Mouse (Mus musculus) heart, embryonic 12.5 days (tissue): ENCODE results near the gene Gm49673. TPM values are rescaled to one million over a fixed set of nuclear protein-coding genes. Genes with fewer than 3 reads are reported as not detected.
A peak's percentile ranks its signal among the peaks of the same experiment; 100 is the strongest.
"Not testable (repeated sequence)": the region's sequence is repeated elsewhere in the genome, so short reads cannot be mapped to it uniquely, and the experiment has no call there.

Experiments used
- ATAC-seq: fragments of 200-750 bp; cut with Nextera tagmentation; 2 replicates; pipeline ENCODE4 v1.8.0; 2017; ENCODE audit warnings: moderate TSS enrichment, moderate library complexity; ENCODE audit not compliant: insufficient number of reproducible peaks, low FRiP score
- H3K27ac ChIP-seq: fragments of 300-500 bp; sonication (generic); 2 replicates; pipeline ENCODE4 v1.5.1; 2016; ENCODE audit warnings: mild to moderate bottlenecking, moderate library complexity; ENCODE audit not compliant: poor library complexity, severe bottlenecking
- H3K27me3 ChIP-seq: fragments of 300-500 bp; sonication (generic); replicated peaks from 2 replicates; pipeline ENCODE4 v1.6.1; 2016; ENCODE audit warnings: mild to moderate bottlenecking, moderate library complexity
- H3K36me3 ChIP-seq: fragments of 300-500 bp; sonication (generic); 2 replicates; pipeline ENCODE4 v1.6.1; 2016; ENCODE audit warnings: mild to moderate bottlenecking, moderate library complexity
- H3K4me1 ChIP-seq: fragments of 300-500 bp; sonication (generic); replicated peaks from 2 replicates; pipeline ENCODE4 v1.6.1; 2016; ENCODE audit warnings: mild to moderate bottlenecking
- H3K4me2 ChIP-seq: fragments of 300-500 bp; sonication (generic); 2 replicates; pipeline ENCODE4 v1.6.1; 2016; ENCODE audit warnings: mild to moderate bottlenecking, moderate library complexity
- H3K4me3 ChIP-seq: fragments of 300-500 bp; sonication (generic); 2 replicates; pipeline ENCODE4 v1.5.1; 2016; ENCODE audit warnings: mild to moderate bottlenecking
- H3K9ac ChIP-seq: fragments of 300-500 bp; sonication (generic); 2 replicates; pipeline ENCODE4 v1.6.1; 2016; ENCODE audit warnings: mild to moderate bottlenecking, moderate library complexity
- H3K9me3 ChIP-seq: fragments of 300-500 bp; sonication (generic); replicated peaks from 2 replicates; pipeline ENCODE4 v1.6.1; 2016; ENCODE audit warnings: mild to moderate bottlenecking, moderate library complexity
- WGBS: fragments of 180-500 bp; shearing (Covaris S2); methylation state at CpG from one replicate; pipeline ENCODE4 v1.1.7; 2016; 5-methylcytosine and 5-hydroxymethylcytosine counted together
- polyA plus RNA-seq: library from polyadenylated mRNA; unstranded; fragments of >200 nt; fragmentation: Nextera tagmentation; extraction: Ambion mirVana; gene quantifications from 2 replicates; pipeline ENCODE4 v1.2.1, GENCODE M21; 2016

The Gm49673 gene
- polyA plus RNA-seq, 1 experiment from 2014 or later = not detected

- 51% methylated on average over 4 of the region's 18 CpGs for WGBS
- H3K27me3 ChIP-seq, H3K9ac ChIP-seq, H3K4me3 ChIP-seq, H3K9me3 ChIP-seq, H3K4me1 ChIP-seq, H3K27ac ChIP-seq, H3K4me2 ChIP-seq, H3K36me3 ChIP-seq, ATAC-seq: not testable (repeated sequence)
Measured at GRCm38 (mm10) chr17:8092537-8093526, 54.8 kb downstream of the Gm49673 start.

GRCm38 (mm10) chr17:8091320-8091719 is 56.3 kb downstream of the Gm49673 start:
- H3K9ac ChIP-seq, H3K4me3 ChIP-seq, ATAC-seq, H3K4me1 ChIP-seq, H3K4me2 ChIP-seq, H3K9me3 ChIP-seq, H3K36me3 ChIP-seq, H3K27ac ChIP-seq, H3K27me3 ChIP-seq: not testable (repeated sequence)
- 88% methylated on average over 14 of the region's 14 CpGs for WGBS

GRCm38 (mm10) chr17:8069847-8070246 is 77.7 kb downstream of the Gm49673 start:
- WGBS = 74% methylated on average over 2 of the region's 2 CpGs
- H3K27me3 ChIP-seq, H3K27ac ChIP-seq, ATAC-seq, H3K4me2 ChIP-seq, H3K4me3 ChIP-seq, H3K4me1 ChIP-seq, H3K9ac ChIP-seq, H3K9me3 ChIP-seq, H3K36me3 ChIP-seq: not testable (repeated sequence)

- H3K27ac ChIP-seq, H3K4me2 ChIP-seq, H3K9ac ChIP-seq, H3K4me3 ChIP-seq, H3K9me3 ChIP-seq, ATAC-seq, H3K27me3 ChIP-seq, H3K4me1 ChIP-seq, H3K36me3 ChIP-seq: not testable (repeated sequence)
- 77% methylated on average over 2 of the region's 3 CpGs for WGBS
Measured at GRCm38 (mm10) chr17:8056637-8057138, 90.9 kb downstream of the Gm49673 start.

- not testable (repeated sequence) for H3K9me3 ChIP-seq
Measured at GRCm38 (mm10) chr17:8055919-8056589, 91.5 kb downstream of the Gm49673 start.

GRCm38 (mm10) chr17:8051247-8051646 is 96.3 kb downstream of the Gm49673 start:
- H3K4me2 ChIP-seq, ATAC-seq: not testable (repeated sequence)

More at GRCm38 (mm10) chr17:8055919-8056589, 91.5 kb downstream of the Gm49673 start:
- not testable (repeated sequence) for ATAC-seq, H3K4me2 ChIP-seq, H3K4me3 ChIP-seq, H3K27ac ChIP-seq, H3K4me1 ChIP-seq, H3K27me3 ChIP-seq, H3K9ac ChIP-seq, H3K36me3 ChIP-seq
- 82% methylated on average over 5 of the region's 6 CpGs for WGBS

GRCm38 (mm10) chr17:8050218-8050617 is 97.4 kb downstream of the Gm49673 start:
- H3K36me3 ChIP-seq, H3K27ac ChIP-seq, H3K9ac ChIP-seq, H3K9me3 ChIP-seq, H3K4me2 ChIP-seq, H3K4me1 ChIP-seq, ATAC-seq, H3K27me3 ChIP-seq, H3K4me3 ChIP-seq: not testable (repeated sequence)
- WGBS = 79% methylated on average over 5 of the region's 6 CpGs

More at GRCm38 (mm10) chr17:8051247-8051646, 96.3 kb downstream of the Gm49673 start:
- H3K4me3 ChIP-seq, H3K9ac ChIP-seq, H3K27ac ChIP-seq, H3K4me1 ChIP-seq, H3K36me3 ChIP-seq, H3K9me3 ChIP-seq, H3K27me3 ChIP-seq: not testable (repeated sequence)
- 39% methylated on average over 3 of the region's 3 CpGs for WGBS

- H3K9me3 ChIP-seq, H3K4me3 ChIP-seq, ATAC-seq, H3K27ac ChIP-seq, H3K4me2 ChIP-seq, H3K27me3 ChIP-seq, H3K4me1 ChIP-seq, H3K36me3 ChIP-seq, H3K9ac ChIP-seq: not testable (repeated sequence)
- 0% methylated on average over 2 of the region's 5 CpGs for WGBS
Measured at GRCm38 (mm10) chr17:8046178-8046577, 101.4 kb downstream of the Gm49673 start.

- not testable (repeated sequence) for H3K4me3 ChIP-seq, H3K9ac ChIP-seq, H3K36me3 ChIP-seq, H3K27ac ChIP-seq, H3K27me3 ChIP-seq, H3K4me1 ChIP-seq, H3K4me2 ChIP-seq, H3K9me3 ChIP-seq
- 0 out of 2 replicates have a peak, but pooled peaks have one; percentile 17 for ATAC-seq
- no CpG with 5 or more reads among the region's 5 CpGs for WGBS
Measured at GRCm38 (mm10) chr17:8041197-8041596, 106.4 kb downstream of the Gm49673 start.

GRCm38 (mm10) chr17:8039916-8040635 is 107.5 kb downstream of the Gm49673 start:
- 0 out of 2 replicates have a peak, but pooled peaks have one; percentile 19 for ATAC-seq
- H3K9me3 ChIP-seq, H3K9ac ChIP-seq, H3K27ac ChIP-seq, H3K4me2 ChIP-seq, H3K27me3 ChIP-seq, H3K4me3 ChIP-seq, H3K36me3 ChIP-seq, H3K4me1 ChIP-seq: not testable (repeated sequence)
- no CpG with 5 or more reads among the region's 12 CpGs for WGBS

GRCm38 (mm10) chr17:8036976-8037375 is 110.6 kb downstream of the Gm49673 start:
- H3K4me1 ChIP-seq, H3K9ac ChIP-seq, H3K4me3 ChIP-seq, H3K27ac ChIP-seq, ATAC-seq, H3K36me3 ChIP-seq, H3K27me3 ChIP-seq, H3K9me3 ChIP-seq, H3K4me2 ChIP-seq: not testable (repeated sequence)
- 54% methylated on average over 4 of the region's 6 CpGs for WGBS
